8 mouse cellular contexts compared by ENCODE assay signal in genomic region chr6:85936508-85937465, GRCm38 (mm10). TPM values are rescaled to one million over a fixed set of nuclear protein-coding genes. Genes with fewer than 3 reads are reported as not detected.
DNase-seq lines count a peak whose midpoint lies in the region; ATAC-seq and TF ChIP-seq lines count a peak whose summit lies in the region.
"Not testable (repeated sequence)": the region's sequence is repeated elsewhere in the genome, so short reads cannot be mapped to it uniquely, and the experiment has no call there.

No protein-coding gene starts in this region.

- H3K9me3 ChIP-seq in embryonic facial prominence, embryonic 14.5 days (ENCODE audit: control insufficient read depth, low read length); limb, embryonic 13.5 days; midbrain, embryonic 15.5 days: not testable (repeated sequence)

- peak; percentile 9; the same call in 1 of the 2 replicates for TF ChIP-seq POLR2A in bone marrow, adult 2 months (IDR thresholded peaks at IDR 0.05; ENCODE audit: borderline replicate concordance, control insufficient read depth, low read depth, low read length)
- TF ChIP-seq POLR2A in spleen, adult 2 months (IDR thresholded peaks at IDR 0.05; ENCODE audit: low read depth, low read length), result not testable (repeated sequence)

- H3K4me1 ChIP-seq in bone marrow, adult 2 months (ENCODE audit: control insufficient read depth, insufficient read depth, low read length); embryonic facial prominence, embryonic 14.5 days (ENCODE audit: control insufficient read depth, insufficient read depth, low read length); limb, embryonic 13.5 days; midbrain, embryonic 15.5 days; spleen, adult 2 months (ENCODE audit: control insufficient read depth, insufficient read depth, insufficient read length): not testable (repeated sequence)

- WGBS in bone marrow, adult 2 months, result under 1% methylated on average over 48 of the region's 50 CpGs
- 3% methylated on average over 19 of the region's 50 CpGs for WGBS in embryonic facial prominence, embryonic 14.5 days
- WGBS in limb, embryonic 13.5 days, result 1% methylated on average over 49 of the region's 50 CpGs
- WGBS in midbrain, embryonic 15.5 days, result 1% methylated on average over 50 of the region's 50 CpGs
- WGBS in spleen, adult 2 months, result under 1% methylated on average over 50 of the region's 50 CpGs

- peak overlapping the region; percentile 55 for H3K4me2 ChIP-seq in embryonic facial prominence, embryonic 14.5 days (ENCODE audit: low read depth, low read length)
- peak overlapping the region; percentile 69 for H3K4me2 ChIP-seq in limb, embryonic 13.5 days (replicated peaks)
- peak overlapping the region; percentile 66 for H3K4me2 ChIP-seq in midbrain, embryonic 15.5 days

- peak overlapping the region; percentile 66 for H3K9ac ChIP-seq in embryonic facial prominence, embryonic 14.5 days (ENCODE audit: low read depth, low read length)
- peak overlapping the region; percentile 67 for H3K9ac ChIP-seq in limb, embryonic 13.5 days
- H3K9ac ChIP-seq in midbrain, embryonic 15.5 days, result peak overlapping the region; percentile 53

- ATAC-seq in embryonic facial prominence, embryonic 14.5 days (ENCODE audit: low read depth), result peak; percentile 97
- peak; percentile 94 for ATAC-seq in limb, embryonic 13.5 days (ENCODE audit: low FRiP score, low read depth)
- ATAC-seq in midbrain, embryonic 15.5 days (replicated peaks), result peak; percentile 96

- DNase-seq in A20 (ENCODE audit: low read depth, low spot score), result peak; percentile 85
- peak; percentile 87 for DNase-seq in embryonic facial prominence, embryonic 14.5 days (ENCODE audit: low spot score)
- peak; percentile 89 for DNase-seq in heart, adult 8-10 months (ENCODE audit: low spot score)
- DNase-seq in kidney, adult 9 months, result peak; percentile 95
- peak in 1 of 2 experiments; percentile 76 for DNase-seq in spleen, adult 2 months (ENCODE audit: low read depth in 1 of 2, low spot score in 2 of 2)

- H3K27ac ChIP-seq in bone marrow, adult 2 months (ENCODE audit: control insufficient read depth, insufficient read depth, low read depth, low read length, poor library complexity), result peak overlapping the region; percentile 49; the same call in 1 of the 2 replicates
- H3K27ac ChIP-seq in embryonic facial prominence, embryonic 14.5 days (replicated peaks; ENCODE audit: low read depth, low read length), result 0 out of 2 replicates have a peak overlapping the region, but pooled peaks have one; percentile 52
- peak overlapping the region; percentile 33; the same call in 1 of the 2 replicates for H3K27ac ChIP-seq in limb, embryonic 13.5 days
- peak overlapping the region; percentile 45; the same call in 1 of the 2 replicates for H3K27ac ChIP-seq in midbrain, embryonic 15.5 days
- peak overlapping the region; percentile 56 for H3K27ac ChIP-seq in spleen, adult 2 months (ENCODE audit: insufficient read depth, low read length)

- H3K27me3 ChIP-seq in embryonic facial prominence, embryonic 14.5 days (replicated peaks; ENCODE audit: control insufficient read depth, insufficient read depth, low read length); limb, embryonic 13.5 days; midbrain, embryonic 15.5 days (replicated peaks); spleen, adult 2 months (ENCODE audit: control insufficient read depth, insufficient read depth, low read length): not testable (repeated sequence)

- peak overlapping the region; percentile 83 for H3K4me3 ChIP-seq in bone marrow, adult 2 months (replicated peaks; ENCODE audit: control insufficient read depth, low read depth, low read length)
- H3K4me3 ChIP-seq in embryonic facial prominence, embryonic 14.5 days (ENCODE audit: low read depth, low read length), result peak overlapping the region; percentile 49
- H3K4me3 ChIP-seq in limb, embryonic 13.5 days, result peak overlapping the region; percentile 52
- H3K4me3 ChIP-seq in midbrain, embryonic 15.5 days, result peak overlapping the region; percentile 52
- H3K4me3 ChIP-seq in spleen, adult 2 months (ENCODE audit: extremely low read depth, insufficient read depth, insufficient read length), result peak overlapping the region; percentile 65

- H3K36me3 ChIP-seq in embryonic facial prominence, embryonic 14.5 days (ENCODE audit: control insufficient read depth, insufficient read depth, low read length), result peaks cover 14% of the 10 kb centered on the region
- peaks cover 11% of the 10 kb centered on the region for H3K36me3 ChIP-seq in limb, embryonic 13.5 days
- not testable (repeated sequence) for H3K36me3 ChIP-seq in midbrain, embryonic 15.5 days (replicated peaks); spleen, adult 2 months (ENCODE audit: control insufficient read depth, insufficient read depth, low read length)

- peak; percentile 47; the same call in 1 of the 2 replicates for TF ChIP-seq CTCF in bone marrow, adult 2 months (IDR thresholded peaks at IDR 0.05; ENCODE audit: control insufficient read depth, insufficient read depth, low read length)
- peak; percentile 43; the same call in 1 of the 2 replicates for TF ChIP-seq CTCF in spleen, adult 2 months (IDR thresholded peaks at IDR 0.05; ENCODE audit: extremely low read depth, insufficient read depth, insufficient read length, insufficient replicate concordance)

RNA-seq across cellular contexts. Expression of gene Nat8f1, which starts 21.3 kb away (rescaled TPM):
- polyA plus RNA-seq in bone marrow, adult 2 months (2011; ENCODE audit: insufficient read depth, insufficient read length, low replicate concordance, missing spikeins), result 1.3 and 24.1 TPM in 2 replicates
- polyA plus RNA-seq in embryonic facial prominence, embryonic 14.5 days (2014; fragmentation: Nextera tagmentation; extraction: Ambion mirVana), result 4.2 and 5.3 TPM in 2 replicates
- 1 to 10 TPM; 1.8 to 4.6 (median 3.2) TPM for total RNA-seq in heart, adult 8-10 months (2022)
- 6.9 and 7.8 TPM in 2 replicates for polyA plus RNA-seq in limb, embryonic 13.5 days (2015; fragmentation: Nextera tagmentation; extraction: Ambion mirVana)
- 19.0 and 22.5 TPM in 2 replicates for polyA plus RNA-seq in midbrain, embryonic 15.5 days (2015; fragmentation: Nextera tagmentation; extraction: Ambion mirVana)
- 8.1 and 8.6 TPM in 2 replicates for polyA plus RNA-seq in spleen, adult 2 months (2012; rRNA removed)

RNA-seq across cellular contexts. Expression of gene Dusp11, which starts 24.7 kb away (rescaled TPM):
- 36.6 and 50.6 TPM in 2 replicates for polyA plus RNA-seq in bone marrow, adult 2 months (2011; ENCODE audit: insufficient read depth, insufficient read length, low replicate concordance, missing spikeins)
- 53.4 and 54.6 TPM in 2 replicates for polyA plus RNA-seq in embryonic facial prominence, embryonic 14.5 days (2014; fragmentation: Nextera tagmentation; extraction: Ambion mirVana)
- total RNA-seq in heart, adult 8-10 months (2022), result 10 to 100 TPM; 33.4 to 41.0 (median 37.0) TPM
- polyA plus RNA-seq in limb, embryonic 13.5 days (2015; fragmentation: Nextera tagmentation; extraction: Ambion mirVana), result 41.3 and 51.1 TPM in 2 replicates
- 53.9 and 60.8 TPM in 2 replicates for polyA plus RNA-seq in midbrain, embryonic 15.5 days (2015; fragmentation: Nextera tagmentation; extraction: Ambion mirVana)
- 21.3 and 25.7 TPM in 2 replicates for polyA plus RNA-seq in spleen, adult 2 months (2012; rRNA removed)

RNA-seq across cellular contexts. Expression of gene Tprkb, which starts 25.1 kb away (rescaled TPM):
- 8.9 and 10.1 TPM in 2 replicates for polyA plus RNA-seq in bone marrow, adult 2 months (2011; ENCODE audit: insufficient read depth, insufficient read length, low replicate concordance, missing spikeins)
- polyA plus RNA-seq in embryonic facial prominence, embryonic 14.5 days (2014; fragmentation: Nextera tagmentation; extraction: Ambion mirVana), result 23.7 and 24.1 TPM in 2 replicates
- total RNA-seq in heart, adult 8-10 months (2022), result 10 to 100 TPM; 12.3 to 14.6 (median 13.8) TPM
- polyA plus RNA-seq in limb, embryonic 13.5 days (2015; fragmentation: Nextera tagmentation; extraction: Ambion mirVana), result 38.4 and 38.8 TPM in 2 replicates
- polyA plus RNA-seq in midbrain, embryonic 15.5 days (2015; fragmentation: Nextera tagmentation; extraction: Ambion mirVana), result 39.8 and 49.5 TPM in 2 replicates
- 6.7 and 7.2 TPM in 2 replicates for polyA plus RNA-seq in spleen, adult 2 months (2012; rRNA removed)

RNA-seq across cellular contexts. Expression of gene Nat8f4, which starts 32.1 kb away (rescaled TPM):
- 0.75 and 1.1 TPM in 2 replicates for polyA plus RNA-seq in bone marrow, adult 2 months (2011; ENCODE audit: insufficient read depth, insufficient read length, low replicate concordance, missing spikeins)
- 2.4 TPM in 2 replicates for polyA plus RNA-seq in embryonic facial prominence, embryonic 14.5 days (2014; fragmentation: Nextera tagmentation; extraction: Ambion mirVana)
- 1 to 10 TPM in 2 of 4 experiments, under 1 TPM in 2; 0.80 to 1.6 (median 1.1) TPM for total RNA-seq in heart, adult 8-10 months (2022)
- polyA plus RNA-seq in limb, embryonic 13.5 days (2015; fragmentation: Nextera tagmentation; extraction: Ambion mirVana), result 1.8 and 2.5 TPM in 2 replicates
- 6.1 and 7.1 TPM in 2 replicates for polyA plus RNA-seq in midbrain, embryonic 15.5 days (2015; fragmentation: Nextera tagmentation; extraction: Ambion mirVana)
- polyA plus RNA-seq in spleen, adult 2 months (2012; rRNA removed), result 1.5 and 1.8 TPM in 2 replicates
